Mouse (Mus musculus): Measurements from ENCODE around the gene Msi2.

DNA sequence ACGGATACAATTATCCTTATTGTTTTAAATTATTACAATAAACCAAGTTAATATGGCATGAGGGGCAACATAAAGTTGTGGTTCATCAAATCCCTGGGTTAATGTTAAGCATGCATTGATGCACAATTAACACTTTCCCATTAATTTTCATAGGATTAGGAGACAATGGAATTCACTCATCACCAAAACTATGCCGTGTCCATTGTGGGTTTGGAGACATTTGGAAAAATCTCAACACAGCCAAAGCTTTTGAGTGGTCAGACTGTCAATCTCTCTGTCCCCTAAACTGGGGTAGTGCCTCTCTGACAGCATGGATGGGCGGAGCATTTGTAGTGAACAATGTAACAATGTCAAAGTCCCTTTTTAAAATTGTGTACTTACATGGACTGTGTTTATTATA, 1.3 kb upstream of the Msi2 start:
- no peak for TF ChIP-seq POLR2A (IDR thresholded peaks at IDR 0.05; ENCODE audit: low read depth, low read length)
- no peak for TF ChIP-seq CTCF (IDR thresholded peaks at IDR 0.05; ENCODE audit: extremely low read depth, insufficient read depth, insufficient read length, insufficient replicate concordance)
